Mouse (Mus musculus): ENCODE results near the gene Actr5. TPM values are rescaled to one million over a fixed set of nuclear protein-coding genes. Genes with fewer than 3 reads are reported as not detected.

Gene Actr5
- polyA plus RNA-seq, 1 experiment from 2014 or later = 7.2 TPM

DNA sequence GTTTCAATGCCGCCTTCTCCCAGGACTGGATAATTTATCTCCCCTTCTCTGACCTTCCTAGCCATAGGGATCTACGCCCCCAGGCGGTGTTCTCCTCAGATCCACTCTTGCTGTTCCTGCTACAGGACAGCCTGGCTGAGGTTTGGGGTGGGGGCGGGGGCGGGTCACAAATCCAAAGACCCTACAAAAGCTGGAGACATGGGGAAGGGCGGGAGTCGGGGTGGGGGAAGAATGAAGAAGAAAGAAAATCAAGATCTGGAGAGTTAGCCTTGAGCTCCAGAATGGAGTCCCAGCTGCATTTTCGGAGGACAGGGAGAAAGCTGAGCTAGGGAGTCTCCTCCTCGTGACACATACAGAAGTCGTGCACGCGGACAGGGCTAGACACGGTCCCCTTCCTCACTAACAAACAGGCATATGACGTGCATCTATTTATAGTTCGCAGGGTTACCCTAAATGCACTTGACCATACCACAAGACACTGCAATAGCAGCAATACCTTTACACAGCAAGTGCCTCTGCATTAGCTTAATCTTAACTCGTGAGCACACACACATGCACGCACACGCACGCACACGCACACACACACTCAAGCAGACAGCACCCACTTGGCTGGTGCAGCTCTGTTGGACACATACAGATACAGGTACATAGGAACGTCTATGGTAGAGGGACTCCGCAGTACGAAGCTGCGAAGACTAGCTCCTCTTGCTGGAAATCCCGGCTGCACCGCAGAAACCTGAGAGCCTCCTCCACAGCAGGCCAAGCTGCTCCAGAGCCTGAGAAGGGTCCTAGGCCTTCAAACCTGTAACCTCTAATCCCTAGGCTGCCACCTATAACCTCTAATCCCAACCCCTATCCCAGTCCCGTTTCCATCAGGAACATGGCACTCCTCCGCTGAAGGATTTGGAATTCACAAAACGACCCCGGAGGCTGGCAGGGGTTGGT lies 12.7 kb upstream of the Actr5 start:
- Histone ChIP-seq H3K9ac (ENCODE audit: low read length) (no peak overlapping the region), H3K27me3 (ENCODE audit: control insufficient read depth, insufficient read depth, low read depth, low read length) (peaks cover 99% of the 10 kb centered on the region), H3K4me1 (replicated peaks; ENCODE audit: control insufficient read depth, insufficient read depth, low read length) (peaks cover 7% of the 10 kb centered on the region; the same call in 1 of the 2 replicates), H3K9me3 (ENCODE audit: control insufficient read depth, low read length) (no peaks in the 10 kb centered on the region), H3K4me3 (ENCODE audit: low read length) (no peak overlapping the region), H3K4me2 (ENCODE audit: low read depth, low read length) (no peak overlapping the region), H3K27ac (ENCODE audit: low read length) (no peak overlapping the region), H3K36me3 (ENCODE audit: control insufficient read depth, insufficient read depth, low read length) (no peaks in the 10 kb centered on the region)
- 3% methylated on average over 30 of the region's 30 CpGs for WGBS
- no peak for ATAC-seq (ENCODE audit: low read depth)

- Histone ChIP-seq H3K9me3 (ENCODE audit: control insufficient read depth, low read length) (no peaks in the 10 kb centered on the region), H3K4me3 (ENCODE audit: low read length) (no peak overlapping the region), H3K4me2 (ENCODE audit: low read depth, low read length) (no peak overlapping the region), H3K27ac (ENCODE audit: low read length) (no peak overlapping the region), H3K9ac (ENCODE audit: low read length) (no peak overlapping the region), H3K36me3 (ENCODE audit: control insufficient read depth, insufficient read depth, low read length) (no peaks in the 10 kb centered on the region), H3K4me1 (replicated peaks; ENCODE audit: control insufficient read depth, insufficient read depth, low read length) (peaks cover 7% of the 10 kb centered on the region; the same call in 1 of the 2 replicates), H3K27me3 (ENCODE audit: control insufficient read depth, insufficient read depth, low read depth, low read length) (peaks cover 99% of the 10 kb centered on the region)
- ATAC-seq (ENCODE audit: low read depth) = no peak
- WGBS = 10% methylated on average over 10 of the region's 10 CpGs
Observed at GRCm38 (mm10) chr2:158612671-158613250, 11.9 kb upstream of the Actr5 start.

DNA sequence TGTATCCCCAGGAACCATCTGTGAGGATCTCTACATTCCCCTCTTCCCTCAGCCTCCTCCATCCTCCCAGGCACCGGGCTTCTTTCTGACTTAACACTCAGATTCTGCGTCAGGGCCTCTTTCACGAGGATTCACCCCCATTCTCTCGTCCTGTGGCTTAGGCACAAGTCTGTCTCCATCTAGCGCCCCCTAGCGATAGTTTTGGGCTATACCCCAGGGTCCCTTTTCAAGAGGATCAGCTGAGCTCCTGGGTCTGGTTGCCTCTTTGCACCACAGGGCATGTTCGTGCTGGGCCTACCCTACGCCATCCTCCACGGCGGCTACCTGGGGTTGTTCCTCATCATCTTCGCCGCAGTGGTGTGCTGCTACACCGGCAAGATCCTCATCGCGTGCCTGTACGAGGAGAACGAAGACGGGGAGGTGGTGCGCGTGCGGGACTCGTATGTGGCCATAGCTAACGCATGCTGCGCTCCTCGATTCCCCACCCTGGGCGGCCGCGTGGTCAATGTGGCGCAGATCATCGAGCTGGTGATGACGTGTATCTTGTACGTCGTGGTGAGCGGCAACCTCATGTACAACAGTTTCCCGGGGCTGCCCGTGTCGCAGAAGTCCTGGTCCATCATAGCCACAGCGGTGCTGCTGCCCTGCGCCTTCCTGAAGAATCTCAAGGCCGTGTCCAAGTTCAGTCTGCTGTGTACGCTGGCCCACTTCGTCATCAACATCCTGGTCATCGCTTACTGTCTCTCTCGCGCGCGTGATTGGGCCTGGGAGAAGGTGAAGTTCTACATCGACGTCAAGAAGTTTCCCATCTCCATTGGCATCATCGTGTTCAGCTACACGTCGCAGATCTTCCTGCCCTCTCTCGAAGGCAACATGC lies 10.9 kb upstream of the Actr5 start:
- 0 out of 2 replicates have a peak, but pooled peaks have one; percentile 24 for ATAC-seq (ENCODE audit: low read depth)
- Histone ChIP-seq H3K9ac (ENCODE audit: low read length) (no peak overlapping the region), H3K4me2 (ENCODE audit: low read depth, low read length) (no peak overlapping the region), H3K27ac (ENCODE audit: low read length) (no peak overlapping the region), H3K4me3 (ENCODE audit: low read length) (no peak overlapping the region), H3K4me1 (replicated peaks; ENCODE audit: control insufficient read depth, insufficient read depth, low read length) (peaks cover 7% of the 10 kb centered on the region; the same call in 1 of the 2 replicates), H3K27me3 (ENCODE audit: control insufficient read depth, insufficient read depth, low read depth, low read length) (peaks cover 99% of the 10 kb centered on the region), H3K36me3 (ENCODE audit: control insufficient read depth, insufficient read depth, low read length) (no peaks in the 10 kb centered on the region), H3K9me3 (ENCODE audit: control insufficient read depth, low read length) (no peaks in the 10 kb centered on the region)
- WGBS = 3% methylated on average over 53 of the region's 53 CpGs

DNA sequence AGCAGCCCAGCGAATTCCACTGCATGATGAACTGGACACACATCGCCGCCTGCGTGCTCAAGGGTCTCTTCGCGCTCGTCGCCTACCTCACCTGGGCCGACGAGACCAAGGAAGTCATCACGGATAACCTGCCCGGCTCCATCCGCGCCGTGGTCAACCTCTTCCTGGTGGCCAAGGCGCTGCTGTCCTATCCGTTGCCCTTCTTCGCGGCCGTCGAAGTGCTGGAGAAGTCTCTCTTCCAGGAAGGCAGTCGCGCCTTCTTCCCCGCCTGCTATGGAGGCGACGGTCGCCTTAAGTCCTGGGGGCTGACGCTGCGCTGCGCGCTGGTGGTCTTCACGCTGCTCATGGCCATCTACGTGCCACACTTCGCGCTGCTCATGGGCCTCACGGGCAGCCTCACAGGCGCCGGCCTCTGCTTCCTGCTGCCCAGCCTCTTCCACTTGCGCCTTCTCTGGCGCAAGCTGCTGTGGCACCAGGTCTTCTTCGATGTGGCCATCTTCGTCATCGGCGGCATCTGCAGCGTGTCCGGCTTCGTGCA lies 10.2 kb upstream of the Actr5 start:
- H3K4me1 ChIP-seq (replicated peaks; ENCODE audit: control insufficient read depth, insufficient read depth, low read length) = peaks cover 7% of the 10 kb centered on the region; the same call in 1 of the 2 replicates
- no peaks in the 10 kb centered on the region for H3K36me3 ChIP-seq (ENCODE audit: control insufficient read depth, insufficient read depth, low read length)
- H3K27me3 ChIP-seq (ENCODE audit: control insufficient read depth, insufficient read depth, low read depth, low read length) = peaks cover 93% of the 10 kb centered on the region
- WGBS = 2% methylated on average over 47 of the region's 47 CpGs
- no peak overlapping the region for H3K9ac ChIP-seq (ENCODE audit: low read length)
- no peak for ATAC-seq (ENCODE audit: low read depth)
- H3K9me3 ChIP-seq (ENCODE audit: control insufficient read depth, low read length) = no peaks in the 10 kb centered on the region
- H3K4me2 ChIP-seq (ENCODE audit: low read depth, low read length) = no peak overlapping the region
- H3K27ac ChIP-seq (ENCODE audit: low read length) = no peak overlapping the region
- no peak overlapping the region for H3K4me3 ChIP-seq (ENCODE audit: low read length)

GRCm38 (mm10) chr2:158615161-158615680 lies 9.5 kb upstream of the Actr5 start:
- Histone ChIP-seq H3K27me3 (ENCODE audit: control insufficient read depth, insufficient read depth, low read depth, low read length) (peaks cover 87% of the 10 kb centered on the region), H3K4me1 (replicated peaks; ENCODE audit: control insufficient read depth, insufficient read depth, low read length) (peaks cover 7% of the 10 kb centered on the region; the same call in 1 of the 2 replicates), H3K36me3 (ENCODE audit: control insufficient read depth, insufficient read depth, low read length) (no peaks in the 10 kb centered on the region), H3K4me3 (ENCODE audit: low read length) (no peak overlapping the region), H3K27ac (ENCODE audit: low read length) (no peak overlapping the region), H3K4me2 (ENCODE audit: low read depth, low read length) (no peak overlapping the region), H3K9me3 (ENCODE audit: control insufficient read depth, low read length) (no peaks in the 10 kb centered on the region), H3K9ac (ENCODE audit: low read length) (no peak overlapping the region)
- ATAC-seq (ENCODE audit: low read depth) = no peak
- WGBS = under 1% methylated on average over 23 of the region's 24 CpGs

GRCm38 (mm10) chr2:158615702-158616101 lies 9.0 kb upstream of the Actr5 start:
- no peak overlapping the region for H3K4me2 ChIP-seq (ENCODE audit: low read depth, low read length)
- H3K4me3 ChIP-seq (ENCODE audit: low read length) = no peak overlapping the region
- H3K36me3 ChIP-seq (ENCODE audit: control insufficient read depth, insufficient read depth, low read length) = no peaks in the 10 kb centered on the region
- H3K27me3 ChIP-seq (ENCODE audit: control insufficient read depth, insufficient read depth, low read depth, low read length) = peaks cover 83% of the 10 kb centered on the region
- no peak for ATAC-seq (ENCODE audit: low read depth)
- H3K9me3 ChIP-seq (ENCODE audit: control insufficient read depth, low read length) = no peaks in the 10 kb centered on the region
- H3K27ac ChIP-seq (ENCODE audit: low read length) = no peak overlapping the region
- peaks cover 6% of the 10 kb centered on the region; the same call in 1 of the 2 replicates for H3K4me1 ChIP-seq (replicated peaks; ENCODE audit: control insufficient read depth, insufficient read depth, low read length)
- no peak overlapping the region for H3K9ac ChIP-seq (ENCODE audit: low read length)
- WGBS = 1% methylated on average over 13 of the region's 13 CpGs

GRCm38 (mm10) chr2:158616296-158616695 lies 8.4 kb upstream of the Actr5 start:
- no peak overlapping the region for H3K9ac ChIP-seq (ENCODE audit: low read length)
- H3K9me3 ChIP-seq (ENCODE audit: control insufficient read depth, low read length) = no peaks in the 10 kb centered on the region
- no peak overlapping the region for H3K4me3 ChIP-seq (ENCODE audit: low read length)
- no peaks in the 10 kb centered on the region for H3K36me3 ChIP-seq (ENCODE audit: control insufficient read depth, insufficient read depth, low read length)
- no peak overlapping the region for H3K4me2 ChIP-seq (ENCODE audit: low read depth, low read length)
- peaks cover 77% of the 10 kb centered on the region for H3K27me3 ChIP-seq (ENCODE audit: control insufficient read depth, insufficient read depth, low read depth, low read length)
- WGBS = 1% methylated on average over 12 of the region's 12 CpGs
- H3K4me1 ChIP-seq (replicated peaks; ENCODE audit: control insufficient read depth, insufficient read depth, low read length) = 0 out of 2 replicates have a peak, but pooled peaks cover 2% of the 10 kb centered on the region
- no peak for ATAC-seq (ENCODE audit: low read depth)
- H3K27ac ChIP-seq (ENCODE audit: low read length) = no peak overlapping the region

GRCm38 (mm10) chr2:158616790-158617189 lies 7.9 kb upstream of the Actr5 start:
- Histone ChIP-seq H3K9me3 (ENCODE audit: control insufficient read depth, low read length) (no peaks in the 10 kb centered on the region), H3K27me3 (ENCODE audit: control insufficient read depth, insufficient read depth, low read depth, low read length) (peaks cover 72% of the 10 kb centered on the region), H3K9ac (ENCODE audit: low read length) (no peak overlapping the region), H3K4me2 (ENCODE audit: low read depth, low read length) (no peak overlapping the region), H3K36me3 (ENCODE audit: control insufficient read depth, insufficient read depth, low read length) (no peaks in the 10 kb centered on the region), H3K4me1 (replicated peaks; ENCODE audit: control insufficient read depth, insufficient read depth, low read length) (0 out of 2 replicates have a peak, but pooled peaks cover 2% of the 10 kb centered on the region), H3K4me3 (ENCODE audit: low read length) (no peak overlapping the region), H3K27ac (ENCODE audit: low read length) (no peak overlapping the region)
- 10% methylated on average over 11 of the region's 11 CpGs for WGBS
- ATAC-seq (ENCODE audit: low read depth) = no peak
